Mouse (Mus musculus) liver, adult (tissue): ENCODE results near the gene Dennd5a.

ENCODE experiments used
- GATA4 ChIP-seq: IDR thresholded peaks from 2 replicates; pipeline ENCODE4 v1.6.1; 2014; ENCODE audit warnings: mild to moderate bottlenecking, low read length; ENCODE audit not compliant: insufficient replicate concordance

The Dennd5a gene

DNA sequence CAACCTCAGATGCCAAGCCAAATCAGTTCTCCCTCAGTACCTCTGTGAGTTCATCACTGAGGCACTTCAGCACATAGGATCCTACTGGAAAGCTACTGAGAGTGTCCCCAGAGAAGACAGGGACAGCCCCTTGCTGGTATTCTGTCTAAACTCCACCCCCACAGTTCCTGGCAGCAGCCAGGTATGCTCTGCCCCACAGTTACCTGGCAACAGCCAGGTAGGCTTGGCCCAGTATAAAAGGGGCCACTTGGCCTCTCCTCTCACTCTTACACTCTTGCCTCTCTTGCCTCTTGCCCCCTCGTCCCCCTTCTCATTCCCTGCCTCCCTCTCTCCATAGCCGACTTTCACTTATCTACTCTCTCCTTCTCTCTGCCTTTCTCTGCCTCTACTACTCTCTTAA is 35.3 kb downstream of the Dennd5a start:
- no peak for TF ChIP-seq GATA4

DNA sequence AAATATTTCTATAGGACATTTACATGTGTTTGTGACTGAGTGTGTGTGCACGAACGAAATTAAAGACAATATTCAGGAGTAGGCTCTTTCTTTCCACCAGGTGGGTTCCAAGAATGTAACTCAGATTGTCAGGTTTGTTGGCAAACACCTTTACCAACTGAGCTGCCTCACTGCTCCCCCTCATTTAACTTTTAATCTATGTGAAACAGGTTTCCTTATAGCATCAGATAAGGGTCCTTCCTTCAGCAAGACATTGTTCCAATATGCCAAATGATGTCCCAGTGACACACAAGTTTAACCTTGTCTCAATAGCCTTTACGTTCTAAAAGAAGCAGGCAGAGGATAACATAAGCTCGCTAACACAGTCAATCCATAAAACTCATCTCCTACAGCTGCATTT is 37.4 kb downstream of the Dennd5a start:
- no peak for TF ChIP-seq GATA4

GRCm38 (mm10) chr7:109906165-109906564 is 54.1 kb downstream of the Dennd5a start:
- TF ChIP-seq GATA4: no peak

GRCm38 (mm10) chr7:109900921-109901320 is 59.3 kb downstream of the Dennd5a start:
- TF ChIP-seq GATA4: no peak

DNA sequence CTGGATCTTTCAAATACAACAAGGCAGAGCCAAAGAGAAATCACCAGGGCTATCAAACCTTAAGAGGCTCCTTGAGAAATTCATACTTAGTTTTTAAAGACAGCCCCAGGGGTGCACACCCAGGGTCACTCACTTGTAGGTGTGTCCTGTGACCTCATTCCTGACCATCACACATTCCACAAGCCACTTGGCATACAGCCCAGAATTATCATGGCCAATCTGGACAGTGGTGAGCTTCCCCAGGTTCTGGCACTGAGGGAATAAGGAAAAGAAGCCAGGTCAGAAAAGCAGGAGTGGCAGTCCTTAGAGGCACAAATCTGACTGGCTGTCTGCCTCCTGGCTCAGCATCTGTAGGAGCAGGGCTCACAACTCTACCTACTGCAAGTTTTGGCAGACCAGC is 61.4 kb downstream of the Dennd5a start:
- TF ChIP-seq GATA4: no peak

GRCm38 (mm10) chr7:109892530-109892929 is 67.7 kb downstream of the Dennd5a start:
- TF ChIP-seq GATA4: no peak

- no peak for TF ChIP-seq GATA4
These were observed 68.5 kb downstream of the Dennd5a start for GRCm38 (mm10) chr7:109891786-109892185.

DNA sequence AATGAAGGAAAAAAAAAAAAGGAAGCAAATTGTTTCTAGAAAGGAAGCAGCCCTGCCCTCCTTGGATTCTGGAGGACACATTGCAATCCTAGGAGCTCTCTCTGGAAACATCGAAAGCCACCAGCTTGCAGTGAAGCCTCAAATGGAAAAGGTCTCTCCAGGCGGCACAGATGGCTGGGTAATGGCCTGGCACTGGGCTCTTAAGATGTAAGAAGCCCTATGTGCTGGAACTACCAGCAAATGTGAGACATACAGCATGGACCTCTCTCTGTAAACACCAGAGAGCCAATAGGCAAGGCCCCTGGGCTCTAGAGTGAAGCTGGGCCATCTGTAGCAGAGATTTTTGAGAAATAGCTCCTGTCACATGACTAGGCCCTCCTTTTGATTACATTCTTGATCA is 70.0 kb downstream of the Dennd5a start:
- TF ChIP-seq GATA4: no peak

- no peak for TF ChIP-seq GATA4
These were observed 71.0 kb downstream of the Dennd5a start for GRCm38 (mm10) chr7:109889300-109889699.

DNA sequence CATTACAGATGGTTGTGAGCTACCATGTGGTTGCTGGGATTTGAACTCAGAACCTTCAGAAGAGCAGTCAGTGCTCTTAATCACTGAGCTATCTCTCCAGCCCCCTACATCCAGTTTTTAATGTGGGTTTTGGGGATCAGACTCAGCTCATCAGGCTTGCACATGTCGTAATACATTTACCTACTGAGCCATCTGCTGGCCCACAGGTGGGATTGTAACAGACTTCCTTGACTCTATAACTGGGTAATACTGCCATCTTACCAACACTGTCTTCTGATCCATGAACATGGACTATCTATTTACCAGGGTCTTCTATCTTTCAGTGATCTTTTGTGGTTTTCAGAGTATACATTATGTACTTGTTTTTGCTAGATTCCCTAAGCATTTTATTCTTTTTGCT is 74.0 kb downstream of the Dennd5a start:
- no peak for TF ChIP-seq GATA4

GRCm38 (mm10) chr7:109882574-109882973 is 77.7 kb downstream of the Dennd5a start:
- TF ChIP-seq GATA4: no peak

DNA sequence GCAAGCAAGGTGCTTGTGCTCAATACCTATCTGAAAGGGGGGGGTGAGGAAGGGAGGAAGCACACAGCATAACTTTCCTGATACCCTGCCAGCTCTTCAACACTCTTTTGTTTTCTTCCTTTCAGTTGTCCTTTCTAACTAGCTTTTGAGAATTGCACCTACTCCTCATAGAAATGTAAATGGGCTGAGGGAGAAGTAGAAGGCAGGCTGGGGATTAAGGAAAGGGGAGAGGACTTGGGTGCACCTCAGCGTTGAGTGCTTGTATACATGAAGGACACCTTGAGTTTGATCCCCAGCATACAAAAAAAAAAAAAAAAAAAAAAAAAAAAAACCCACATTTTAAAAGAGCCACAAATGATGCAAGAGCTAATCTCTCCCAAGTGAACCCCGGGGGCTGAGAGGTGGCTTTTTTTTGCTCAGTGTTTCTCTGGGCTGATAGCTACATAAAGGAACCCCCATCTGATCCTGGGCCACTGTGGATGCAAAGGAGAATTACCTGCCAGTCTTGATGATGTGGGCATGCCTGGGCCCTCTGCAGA is 78.6 kb downstream of the Dennd5a start:
- no peak for TF ChIP-seq GATA4

- TF ChIP-seq GATA4: no peak
These were observed 81.1 kb downstream of the Dennd5a start for GRCm38 (mm10) chr7:109879158-109879557.

- TF ChIP-seq GATA4: no peak
These were observed 84.2 kb downstream of the Dennd5a start for GRCm38 (mm10) chr7:109876085-109876484.

DNA sequence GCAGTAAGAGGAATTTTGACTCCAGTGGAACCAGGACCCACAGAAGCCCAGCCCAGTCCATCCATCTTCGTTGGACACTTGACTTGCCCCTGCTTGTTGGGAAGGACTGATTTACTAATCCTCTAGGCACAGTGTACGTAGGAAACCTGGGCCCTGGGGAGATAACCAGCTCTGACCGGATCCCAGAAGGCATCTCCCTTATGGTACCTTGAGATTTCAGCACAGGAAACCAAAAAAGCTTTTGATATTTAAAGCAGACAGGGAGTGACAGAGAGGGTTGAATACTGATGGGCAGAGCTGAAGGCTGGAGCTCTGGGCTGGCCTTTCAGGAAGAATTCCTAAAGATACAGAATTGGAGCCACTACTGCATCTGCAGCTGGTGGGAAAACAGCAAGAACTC is 84.7 kb downstream of the Dennd5a start:
- TF ChIP-seq GATA4: no peak

GRCm38 (mm10) chr7:109875033-109875432 is 85.2 kb downstream of the Dennd5a start:
- TF ChIP-seq GATA4: no peak

DNA sequence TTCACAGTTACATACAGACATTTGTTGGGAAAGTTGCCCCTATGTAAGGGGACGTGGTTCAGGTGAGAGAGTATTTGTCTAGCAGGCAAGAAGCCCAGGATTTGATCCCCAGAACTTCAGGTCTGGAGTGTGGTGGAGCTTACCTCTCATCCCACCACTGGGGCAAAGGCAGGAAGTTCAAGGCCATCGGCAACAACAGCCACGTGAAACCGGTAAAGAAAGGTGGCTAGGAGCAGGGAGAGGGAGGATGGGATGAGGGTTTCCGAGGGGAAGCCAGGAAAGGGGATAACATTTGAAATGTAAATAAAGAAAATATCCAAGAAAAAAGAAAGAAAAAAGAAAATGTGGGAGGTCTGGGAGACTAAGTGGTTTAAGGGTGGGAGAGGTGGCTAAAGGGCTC is 87.1 kb downstream of the Dennd5a start:
- TF ChIP-seq GATA4: no peak

DNA sequence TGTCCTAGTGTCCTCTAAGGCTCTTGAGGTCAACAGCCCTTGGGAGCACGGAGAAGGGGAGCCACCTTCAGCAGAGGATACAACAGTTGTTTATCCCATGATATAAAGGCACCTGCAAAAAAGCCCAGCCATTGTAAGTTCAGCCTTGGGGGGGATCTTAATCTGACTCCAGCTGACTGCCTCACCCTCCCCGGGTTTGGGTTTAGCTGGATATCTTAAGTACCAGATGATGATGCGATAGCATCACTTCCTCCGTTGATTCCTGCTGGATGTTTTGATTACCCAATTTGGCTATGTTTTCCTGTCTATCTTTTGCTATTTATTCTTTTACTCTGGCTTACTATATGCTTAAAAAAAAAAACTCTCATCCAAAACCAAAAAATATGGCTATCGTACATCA is 89.0 kb downstream of the Dennd5a start:
- TF ChIP-seq GATA4: no peak
